Mouse (Mus musculus): ENCODE data around the gene Hist1h2bf.
"Not testable (repeated sequence)": the region's sequence is repeated elsewhere in the genome, so short reads cannot be mapped to it uniquely, and the experiment has no call there.

Hist1h2bf gene

DNA sequence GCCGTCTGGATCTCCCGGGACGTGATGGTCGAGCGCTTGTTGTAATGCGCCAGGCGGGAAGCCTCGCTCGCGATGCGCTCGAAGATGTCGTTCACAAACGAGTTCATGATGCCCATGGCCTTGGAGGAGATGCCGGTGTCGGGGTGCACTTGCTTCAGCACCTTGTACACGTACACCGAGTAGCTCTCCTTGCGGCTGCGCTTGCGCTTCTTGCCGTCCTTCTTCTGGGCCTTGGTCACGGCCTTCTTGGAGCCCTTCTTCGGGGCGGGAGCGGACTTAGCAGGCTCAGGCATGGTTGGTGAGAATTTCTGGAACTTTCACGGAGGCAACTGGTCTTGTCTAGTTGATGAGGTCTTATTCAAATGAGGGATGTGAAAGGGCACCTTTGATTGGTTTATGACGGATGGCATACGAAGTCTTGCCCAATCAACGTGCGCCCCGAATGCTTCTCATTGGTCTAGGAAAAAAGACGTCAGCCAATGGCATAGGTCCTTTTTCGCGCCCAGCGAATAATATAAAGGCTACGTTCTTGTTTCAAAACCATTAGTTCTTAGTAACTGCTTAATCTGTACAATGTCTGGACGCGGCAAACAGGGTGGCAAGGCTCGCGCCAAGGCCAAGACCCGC, at the start of gene Hist1h2bf, which contains the start of gene Hist1h2ad:
Hist1h2bf (minus strand) TSS at position 299 of the 627 bp plus-strand sequence.
Hist1h2ad (plus strand) TSS at position 484 of the 627 bp plus-strand sequence.
- DNase-seq (ENCODE audit: extremely low read depth, low read depth, low spot score) = peak; percentile 94

DNA sequence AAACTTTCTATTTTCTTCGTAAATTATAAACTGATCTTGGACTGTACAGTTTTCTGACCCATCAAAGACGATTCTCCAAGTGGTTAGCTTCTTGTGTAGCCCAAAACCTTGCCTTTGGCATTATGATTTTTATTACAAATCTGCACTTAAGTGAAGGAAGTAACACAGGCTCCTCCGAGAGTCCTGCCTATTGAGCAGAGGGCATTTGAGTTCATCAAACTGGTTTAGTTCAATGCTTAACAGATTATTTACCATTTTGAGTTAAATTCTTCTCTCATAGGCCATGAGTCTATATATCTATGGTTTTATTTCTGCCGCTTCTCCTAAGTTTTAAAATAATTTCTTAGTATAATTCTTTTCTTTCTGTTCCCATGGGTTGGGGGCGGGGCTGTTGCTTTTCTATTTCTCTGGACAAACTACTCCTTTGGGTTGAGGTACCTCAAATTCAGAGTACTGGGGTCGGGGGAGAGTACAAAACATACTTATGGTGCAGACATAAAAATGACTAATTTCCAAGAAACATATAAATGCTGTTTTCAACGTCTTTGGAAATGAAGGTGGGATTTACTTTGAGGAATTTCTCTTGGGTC, 49.0 kb upstream of the Hist1h2bf start:
- no peak for DNase-seq (ENCODE audit: extremely low read depth, low read depth, low spot score)

GRCm38 (mm10) chr13:23622175-23622671, 48.2 kb upstream of the Hist1h2bf start, which contains the start of gene Hist1h1e:
Hist1h1e (minus strand) TSS chr13:23622558.
- not testable (repeated sequence) for DNase-seq (ENCODE audit: extremely low read depth, low read depth, low spot score)

DNA sequence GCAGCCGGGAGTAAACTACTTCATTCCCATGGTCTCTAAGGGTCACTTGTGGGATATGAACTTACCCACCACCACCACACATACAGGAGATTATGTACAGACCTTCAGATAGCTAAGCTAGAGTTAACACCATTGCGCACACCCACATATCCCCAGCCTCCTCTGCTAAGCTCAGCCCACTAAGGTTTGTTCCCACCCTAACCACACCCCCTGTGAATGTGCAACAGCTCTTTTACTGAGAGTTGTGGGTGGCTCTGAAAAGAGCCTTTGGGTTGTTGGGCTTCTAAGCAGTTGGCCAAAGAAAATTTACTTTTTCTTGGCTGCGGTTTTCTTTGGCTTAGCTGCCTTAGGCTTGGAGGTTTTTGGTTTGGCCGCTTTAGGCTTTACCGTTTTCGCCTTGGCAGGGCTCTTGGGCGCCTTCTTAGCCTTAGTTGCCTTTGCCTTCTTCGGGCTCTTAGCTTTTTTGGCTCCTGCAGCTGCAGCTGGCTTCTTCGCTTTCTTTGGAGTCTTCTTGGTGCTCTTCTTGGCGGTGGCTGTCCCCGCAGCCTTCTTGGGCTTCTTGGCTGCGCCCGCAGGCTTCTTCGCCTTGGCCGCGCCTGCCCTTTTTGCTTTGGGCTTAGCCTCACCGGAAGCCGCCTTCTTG, 47.7 kb upstream of the Hist1h2bf start:
- DNase-seq (ENCODE audit: extremely low read depth, low read depth, low spot score) = peak; percentile 80

GRCm38 (mm10) chr13:23620733-23621531, 46.9 kb upstream of the Hist1h2bf start, which contains the start of gene Hist1h2be:
Hist1h2be (minus strand) TSS chr13:23621124.
- DNase-seq (ENCODE audit: extremely low read depth, low read depth, low spot score) = peak; percentile 89

DNA sequence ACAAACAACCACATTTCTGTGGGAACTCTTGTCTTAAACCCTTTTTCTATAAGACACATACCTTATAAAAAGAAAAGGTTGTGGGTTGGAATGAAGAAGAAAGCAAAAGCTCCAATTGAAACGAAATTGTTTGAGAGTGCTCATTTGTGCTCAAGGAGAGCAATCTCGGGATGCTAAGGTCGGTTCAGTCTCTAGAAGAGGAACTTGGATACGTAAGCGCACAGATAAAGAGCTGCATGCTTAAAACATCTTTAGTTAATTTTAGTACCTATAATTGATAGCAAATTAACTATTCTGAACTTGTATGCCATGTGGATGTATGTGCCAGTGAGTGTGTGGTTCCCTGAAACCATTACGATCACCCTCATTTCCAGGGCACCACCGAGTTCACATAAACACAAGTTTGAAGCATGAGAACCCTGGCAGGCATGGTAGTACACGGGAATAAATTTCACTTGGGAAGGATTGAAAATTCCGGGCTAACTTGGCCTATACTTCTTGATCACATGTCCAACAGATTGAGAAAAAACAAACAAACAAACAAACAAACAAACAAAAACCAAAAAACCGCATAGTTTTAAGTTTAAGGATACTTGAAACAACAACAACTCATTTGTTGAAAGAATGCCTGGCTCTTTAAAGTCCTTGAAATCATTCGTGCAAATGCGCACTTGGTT, 46.2 kb upstream of the Hist1h2bf start:
- no peak for DNase-seq (ENCODE audit: extremely low read depth, low read depth, low spot score)

- DNase-seq (ENCODE audit: extremely low read depth, low read depth, low spot score) = no peak
Observed at GRCm38 (mm10) chr13:23611638-23612037, 37.6 kb upstream of the Hist1h2bf start.

DNA sequence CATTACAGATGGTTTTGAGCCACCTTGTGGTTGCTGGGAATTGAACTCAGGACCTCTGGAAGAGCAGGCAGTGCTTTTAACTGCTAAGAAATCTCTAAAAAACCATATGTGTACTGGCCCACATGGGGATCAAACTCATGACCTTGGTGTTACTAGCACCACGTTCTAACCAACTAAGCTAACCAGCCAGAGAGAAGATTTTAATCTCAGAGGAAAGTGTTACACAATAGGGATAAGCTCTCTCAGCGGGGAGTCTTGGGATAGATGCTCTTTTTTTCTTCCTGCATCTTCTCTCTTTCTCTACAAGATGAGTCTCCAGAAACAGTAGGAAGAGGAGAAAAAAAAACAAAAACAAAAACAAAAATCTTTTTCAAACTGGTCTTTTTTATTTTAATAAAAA, 36.4 kb upstream of the Hist1h2bf start:
- no peak for DNase-seq (ENCODE audit: extremely low read depth, low read depth, low spot score)

DNA sequence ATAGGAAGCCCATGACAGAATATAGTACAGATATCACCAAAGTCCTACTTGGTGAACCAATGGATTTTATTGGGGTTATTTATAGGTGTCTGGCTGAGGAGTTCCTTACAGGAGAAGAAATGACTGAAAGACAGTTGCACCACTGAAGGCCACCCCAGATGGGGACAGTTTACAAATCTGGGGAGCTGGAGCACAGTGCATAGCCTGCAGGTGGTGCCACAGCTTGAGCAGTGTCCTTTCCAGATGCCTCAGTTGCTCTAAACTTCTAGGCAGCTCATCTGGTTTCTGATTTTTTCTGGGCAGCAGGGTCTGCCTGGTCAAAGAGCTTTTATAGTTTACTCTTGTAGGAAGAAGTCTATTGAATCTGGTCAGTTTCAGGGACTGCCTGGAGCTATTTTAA, 35.8 kb upstream of the Hist1h2bf start:
- DNase-seq (ENCODE audit: extremely low read depth, low read depth, low spot score) = no peak

DNA sequence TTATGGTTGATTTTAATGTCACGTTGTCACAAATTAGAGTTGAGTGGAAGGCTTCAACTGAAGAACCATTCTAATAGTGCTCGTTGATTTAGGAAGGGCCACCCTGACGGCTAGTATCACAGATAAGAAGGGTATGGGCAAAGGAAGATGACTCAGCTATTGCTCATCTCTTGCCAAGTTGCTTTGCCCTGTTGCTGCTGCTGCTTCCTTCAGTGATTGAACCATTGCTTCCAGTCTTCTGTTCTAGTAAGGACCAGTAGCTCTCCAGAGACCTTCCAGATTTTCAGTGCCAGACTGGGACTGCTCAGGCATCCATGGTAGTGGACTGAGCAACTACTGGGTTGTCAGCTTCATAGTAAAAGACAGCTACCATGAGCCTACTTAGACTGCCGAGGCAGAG, 35.2 kb upstream of the Hist1h2bf start:
- no peak for DNase-seq (ENCODE audit: extremely low read depth, low read depth, low spot score)

DNA sequence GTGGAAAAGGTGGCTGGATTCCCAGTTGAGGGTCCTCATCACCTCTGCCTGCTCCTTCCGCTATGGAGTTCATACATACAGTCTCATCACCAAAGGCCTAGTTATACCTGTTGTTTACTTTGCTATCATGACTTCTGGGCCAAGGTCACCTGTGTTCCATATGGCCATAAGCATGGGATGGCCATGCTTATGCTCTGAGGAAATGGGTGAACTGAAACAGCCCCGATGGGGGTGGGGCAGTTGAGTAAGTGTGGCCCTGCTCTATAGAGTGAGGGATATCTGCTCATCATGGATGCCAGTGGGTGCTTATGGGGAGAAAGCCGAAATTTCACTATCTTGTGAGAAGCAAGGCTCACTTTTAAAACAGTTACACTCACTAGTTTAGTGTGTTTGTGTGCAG, 31.1 kb upstream of the Hist1h2bf start:
- no peak for DNase-seq (ENCODE audit: extremely low read depth, low read depth, low spot score)

DNA sequence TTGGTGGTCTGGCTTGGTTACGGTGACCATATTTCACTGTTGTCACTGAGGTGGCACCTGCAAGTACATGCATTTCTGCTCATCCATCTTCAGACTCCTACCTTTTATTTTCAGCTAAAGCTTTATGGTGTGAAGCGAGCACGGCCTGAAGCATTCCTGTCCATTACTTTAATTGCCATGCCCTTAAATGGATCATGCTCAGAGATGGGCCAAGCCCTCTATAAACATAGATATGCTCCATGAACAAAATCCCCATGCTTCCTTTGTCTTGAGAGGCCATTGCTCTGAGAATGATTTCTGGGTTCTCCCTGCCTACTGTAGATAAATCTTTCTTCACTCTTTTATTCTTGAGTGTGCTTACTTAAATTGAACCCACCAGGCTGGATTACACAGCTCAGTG, 30.5 kb upstream of the Hist1h2bf start:
- DNase-seq (ENCODE audit: extremely low read depth, low read depth, low spot score) = no peak

- DNase-seq (ENCODE audit: extremely low read depth, low read depth, low spot score) = no peak
Observed at GRCm38 (mm10) chr13:23603182-23603699, 29.2 kb upstream of the Hist1h2bf start.

DNA sequence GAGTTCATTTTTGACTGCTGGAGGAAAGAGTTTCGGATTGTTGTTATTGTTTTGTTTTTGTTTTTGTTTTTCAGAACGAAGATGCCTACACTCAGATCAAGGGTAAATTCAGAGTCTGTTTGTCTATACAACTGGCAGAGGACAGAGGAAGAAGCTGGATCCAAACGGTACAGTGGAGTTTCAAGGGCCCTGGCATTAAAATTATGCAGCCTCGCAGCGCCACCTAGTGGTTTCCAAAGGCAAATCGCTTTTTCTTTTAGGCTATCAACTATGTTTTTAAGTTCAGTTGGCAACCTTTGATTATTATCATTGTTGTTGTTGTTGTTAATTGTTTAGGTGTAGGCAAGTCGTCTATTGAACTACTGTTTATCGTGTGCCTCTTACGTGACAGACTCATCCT, 24.0 kb upstream of the Hist1h2bf start:
- no peak for DNase-seq (ENCODE audit: extremely low read depth, low read depth, low spot score)

DNA sequence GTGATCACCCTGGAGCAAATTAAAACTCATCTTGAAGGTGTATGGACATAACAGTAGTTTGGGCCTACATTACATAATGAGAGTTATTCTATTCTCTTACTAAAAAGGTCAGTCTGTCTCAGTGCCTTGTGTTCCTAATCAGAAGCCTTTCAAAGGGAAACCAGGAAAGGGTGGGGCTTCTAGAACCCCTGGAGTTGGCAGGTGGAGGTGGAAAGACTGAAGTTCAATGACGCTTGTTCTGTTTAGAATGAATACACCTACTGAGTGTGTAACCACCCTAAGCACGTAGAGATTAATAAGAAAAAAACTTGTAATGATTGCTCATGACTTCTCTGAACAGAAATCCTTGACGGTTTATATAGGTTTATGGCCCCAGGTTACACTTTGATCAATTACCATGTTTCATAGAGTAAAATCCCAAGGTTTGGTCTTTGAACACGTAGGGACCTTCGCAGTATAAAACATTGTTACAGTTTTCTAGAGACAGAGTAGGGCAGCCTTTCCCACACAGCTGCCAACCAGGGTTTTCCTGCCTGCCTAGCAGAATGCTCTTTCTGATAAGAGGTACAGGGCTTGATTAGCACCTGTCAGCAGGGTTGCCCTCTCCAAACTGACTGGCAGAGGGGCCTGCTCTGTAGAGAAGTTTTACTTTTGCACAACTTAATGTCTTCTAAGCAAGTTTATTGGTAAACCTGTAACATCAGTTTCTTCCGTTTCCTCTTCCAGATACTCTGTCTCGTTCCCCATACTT, 21.8 kb upstream of the Hist1h2bf start:
- no peak for DNase-seq (ENCODE audit: extremely low read depth, low read depth, low spot score)

DNA sequence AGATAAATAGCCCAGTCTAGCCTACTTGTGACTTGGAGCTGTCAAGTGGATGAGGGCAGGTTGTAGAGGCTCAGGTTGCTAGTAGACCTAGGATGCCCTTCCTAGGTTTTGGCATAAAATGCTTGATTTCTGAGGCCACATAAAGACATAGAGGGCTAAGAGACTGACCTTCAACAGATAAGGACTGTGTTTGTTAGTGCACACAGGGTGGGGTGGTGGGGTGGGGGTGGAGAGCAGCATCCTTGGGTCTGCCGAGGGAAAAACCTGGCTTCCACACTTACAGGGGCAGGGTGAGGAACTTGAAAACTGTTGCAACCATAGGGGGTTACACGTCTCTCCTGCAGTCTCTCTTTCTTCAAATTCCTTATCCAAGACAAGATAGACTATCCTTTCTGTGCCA, 21.2 kb upstream of the Hist1h2bf start:
- DNase-seq (ENCODE audit: extremely low read depth, low read depth, low spot score) = no peak

- DNase-seq (ENCODE audit: extremely low read depth, low read depth, low spot score) = no peak
Observed at GRCm38 (mm10) chr13:23593051-23593770, 19.2 kb upstream of the Hist1h2bf start.

- no peak for DNase-seq (ENCODE audit: extremely low read depth, low read depth, low spot score)
Observed at GRCm38 (mm10) chr13:23592614-23593013, 18.6 kb upstream of the Hist1h2bf start.

DNA sequence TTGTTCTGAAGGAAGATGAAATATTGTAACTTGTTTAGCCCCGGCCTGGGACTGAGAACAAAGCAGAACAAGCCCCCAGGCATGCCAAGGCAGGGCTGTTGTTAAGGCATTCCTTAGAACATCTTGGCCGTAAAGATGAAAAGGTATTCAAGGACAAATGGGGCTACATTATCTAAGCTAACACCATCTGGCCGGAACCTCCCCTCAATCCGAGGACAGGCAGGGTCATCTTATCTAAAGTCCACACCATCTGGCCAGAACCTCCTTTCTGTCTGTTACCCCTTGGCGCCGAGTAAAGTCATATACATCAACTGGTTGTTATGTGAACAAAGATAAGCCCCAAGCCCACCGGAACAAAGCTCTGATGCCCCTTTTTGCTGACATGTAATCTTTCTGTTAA, 17.9 kb upstream of the Hist1h2bf start:
- not testable (repeated sequence) for DNase-seq (ENCODE audit: extremely low read depth, low read depth, low spot score)
